Mouse (Mus musculus): Measurements from ENCODE around the gene 5830473C10Rik. TPM values are rescaled to one million over a fixed set of nuclear protein-coding genes. Genes with fewer than 3 reads are reported as not detected.
"Not testable (repeated sequence)": the region's sequence is repeated elsewhere in the genome, so short reads cannot be mapped to it uniquely, and the experiment has no call there.

5830473C10Rik gene
- polyA plus RNA-seq, 1 experiment from 2014 or later: not detected

DNA sequence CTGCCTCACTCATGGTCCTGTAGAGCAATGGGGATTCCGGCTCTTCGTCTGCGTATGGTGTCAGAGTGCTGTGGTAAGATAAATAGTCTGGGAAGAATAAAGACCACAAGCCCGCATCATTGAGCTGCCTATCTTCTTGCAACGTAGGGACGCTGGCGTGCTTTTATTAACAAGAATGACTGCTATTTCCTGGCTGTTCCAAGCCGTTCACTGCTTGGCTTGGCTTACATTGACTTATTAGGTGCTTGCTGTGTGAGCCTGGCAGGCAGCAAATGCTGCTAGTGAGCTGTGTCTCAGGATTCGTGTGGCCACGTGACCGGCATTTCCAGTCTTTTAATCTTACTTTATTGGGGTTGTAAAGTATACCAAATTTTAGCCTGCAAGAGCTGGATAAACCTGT, 48.0 kb downstream of the 5830473C10Rik start:
- H3K4me1 ChIP-seq: no peaks in the 10 kb centered on the region
- H3K27me3 ChIP-seq (ENCODE audit: low read depth, poor library complexity, severe bottlenecking): no peaks in the 10 kb centered on the region
- no peaks in the 10 kb centered on the region for H3K9me3 ChIP-seq (replicated peaks)
- DNase-seq (ENCODE audit: low spot score): no peak
- 79% methylated on average over 11 of the region's 11 CpGs for WGBS
- H3K27ac ChIP-seq (replicated peaks): no peak overlapping the region
- H3K4me3 ChIP-seq: no peak overlapping the region
- no peaks in the 10 kb centered on the region for H3K36me3 ChIP-seq

DNA sequence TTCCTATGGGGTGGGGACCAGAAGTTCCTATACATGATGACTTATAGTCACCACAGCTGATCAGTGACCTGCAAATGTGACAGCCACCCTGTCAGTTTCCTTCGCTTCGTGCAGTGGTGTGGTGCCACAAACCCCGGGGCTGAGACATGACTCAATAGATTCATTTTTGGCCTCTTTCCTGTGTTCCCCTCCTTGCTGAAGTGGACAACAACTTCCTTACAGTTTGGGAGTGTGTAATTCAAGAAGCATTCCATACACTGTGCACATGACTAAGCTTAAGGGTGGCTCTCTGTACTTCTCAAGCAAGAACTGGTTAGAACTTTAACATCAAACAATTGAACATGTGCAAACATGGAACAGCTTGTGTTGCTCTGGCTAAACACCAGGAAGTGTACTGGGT, 50.5 kb downstream of the 5830473C10Rik start:
- H3K4me3 ChIP-seq: no peak overlapping the region
- no peaks in the 10 kb centered on the region for H3K4me1 ChIP-seq
- no peaks in the 10 kb centered on the region for H3K27me3 ChIP-seq (ENCODE audit: low read depth, poor library complexity, severe bottlenecking)
- H3K27ac ChIP-seq (replicated peaks): no peak overlapping the region
- H3K36me3 ChIP-seq: no peaks in the 10 kb centered on the region
- no peak for DNase-seq (ENCODE audit: low spot score)
- no peaks in the 10 kb centered on the region for H3K9me3 ChIP-seq (replicated peaks)
- 90% methylated on average over 3 of the region's 3 CpGs for WGBS

- no peak overlapping the region for H3K27ac ChIP-seq (replicated peaks)
- H3K27me3 ChIP-seq (ENCODE audit: low read depth, poor library complexity, severe bottlenecking): no peaks in the 10 kb centered on the region
- H3K4me3 ChIP-seq: no peak overlapping the region
- no peak for DNase-seq (ENCODE audit: low spot score)
- H3K9me3 ChIP-seq (replicated peaks): no peaks in the 10 kb centered on the region
- H3K4me1 ChIP-seq: no peaks in the 10 kb centered on the region
- H3K36me3 ChIP-seq: no peaks in the 10 kb centered on the region
- 85% methylated on average over 6 of the region's 6 CpGs for WGBS
These were observed 51.2 kb downstream of the 5830473C10Rik start for GRCm38 (mm10) chr5:90611996-90612611.

DNA sequence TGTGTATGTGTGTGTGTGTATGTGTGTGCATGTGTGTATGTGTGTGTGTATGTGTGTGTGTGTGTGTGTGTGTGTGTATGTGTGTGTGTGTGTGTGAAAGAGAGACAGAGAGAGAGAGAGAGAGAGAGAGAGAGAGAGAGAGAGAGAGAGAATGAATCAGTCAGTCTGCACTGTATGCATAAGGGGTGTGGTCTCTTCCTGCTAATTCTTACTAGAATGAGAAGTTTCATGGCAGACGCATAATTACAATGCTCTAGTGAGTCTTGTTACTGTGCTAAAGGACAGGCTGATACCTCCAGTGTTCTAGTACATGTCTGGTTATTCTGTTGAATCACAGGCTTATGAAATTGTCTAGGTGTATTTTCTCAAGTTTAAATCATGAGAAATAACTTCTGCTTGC, 51.8 kb downstream of the 5830473C10Rik start:
- WGBS: 96% methylated on average over 1 of the region's 1 CpGs
- H3K9me3 ChIP-seq (replicated peaks); H3K36me3 ChIP-seq; DNase-seq (ENCODE audit: low spot score); H3K27ac ChIP-seq (replicated peaks); H3K4me1 ChIP-seq; H3K4me3 ChIP-seq; H3K27me3 ChIP-seq (ENCODE audit: low read depth, poor library complexity, severe bottlenecking): not testable (repeated sequence)

- H3K36me3 ChIP-seq: no peaks in the 10 kb centered on the region
- no peak for DNase-seq (ENCODE audit: low spot score)
- no peaks in the 10 kb centered on the region for H3K27me3 ChIP-seq (ENCODE audit: low read depth, poor library complexity, severe bottlenecking)
- no peak overlapping the region for H3K4me3 ChIP-seq
- no peaks in the 10 kb centered on the region for H3K4me1 ChIP-seq
- no peak overlapping the region for H3K27ac ChIP-seq (replicated peaks)
- H3K9me3 ChIP-seq (replicated peaks): no peaks in the 10 kb centered on the region
- 93% methylated on average over 3 of the region's 3 CpGs for WGBS
These were observed 57.0 kb downstream of the 5830473C10Rik start for GRCm38 (mm10) chr5:90617859-90618258.

GRCm38 (mm10) chr5:90621316-90621715, 60.4 kb downstream of the 5830473C10Rik start:
- no peaks in the 10 kb centered on the region for H3K27me3 ChIP-seq (ENCODE audit: low read depth, poor library complexity, severe bottlenecking)
- no peak overlapping the region for H3K4me3 ChIP-seq
- H3K4me1 ChIP-seq: no peaks in the 10 kb centered on the region
- no peak for DNase-seq (ENCODE audit: low spot score)
- no peaks in the 10 kb centered on the region for H3K9me3 ChIP-seq (replicated peaks)
- 93% methylated on average over 2 of the region's 2 CpGs for WGBS
- no peak overlapping the region for H3K27ac ChIP-seq (replicated peaks)
- H3K36me3 ChIP-seq: no peaks in the 10 kb centered on the region

- no peaks in the 10 kb centered on the region for H3K27me3 ChIP-seq (ENCODE audit: low read depth, poor library complexity, severe bottlenecking)
- no peaks in the 10 kb centered on the region for H3K36me3 ChIP-seq
- H3K4me3 ChIP-seq: no peak overlapping the region
- 92% methylated on average over 6 of the region's 6 CpGs for WGBS
- no peak for DNase-seq (ENCODE audit: low spot score)
- H3K27ac ChIP-seq (replicated peaks): no peak overlapping the region
- H3K4me1 ChIP-seq: no peaks in the 10 kb centered on the region
- no peaks in the 10 kb centered on the region for H3K9me3 ChIP-seq (replicated peaks)
These were observed 60.8 kb downstream of the 5830473C10Rik start for GRCm38 (mm10) chr5:90621726-90622125.

- no peak overlapping the region for H3K27ac ChIP-seq (replicated peaks)
- H3K9me3 ChIP-seq (replicated peaks): no peaks in the 10 kb centered on the region
- no peaks in the 10 kb centered on the region for H3K4me1 ChIP-seq
- WGBS: 76% methylated on average over 2 of the region's 2 CpGs
- DNase-seq (ENCODE audit: low spot score): no peak
- no peak overlapping the region for H3K4me3 ChIP-seq
- no peaks in the 10 kb centered on the region for H3K36me3 ChIP-seq
- no peaks in the 10 kb centered on the region for H3K27me3 ChIP-seq (ENCODE audit: low read depth, poor library complexity, severe bottlenecking)
These were observed 62.3 kb downstream of the 5830473C10Rik start for GRCm38 (mm10) chr5:90623209-90623608.

DNA sequence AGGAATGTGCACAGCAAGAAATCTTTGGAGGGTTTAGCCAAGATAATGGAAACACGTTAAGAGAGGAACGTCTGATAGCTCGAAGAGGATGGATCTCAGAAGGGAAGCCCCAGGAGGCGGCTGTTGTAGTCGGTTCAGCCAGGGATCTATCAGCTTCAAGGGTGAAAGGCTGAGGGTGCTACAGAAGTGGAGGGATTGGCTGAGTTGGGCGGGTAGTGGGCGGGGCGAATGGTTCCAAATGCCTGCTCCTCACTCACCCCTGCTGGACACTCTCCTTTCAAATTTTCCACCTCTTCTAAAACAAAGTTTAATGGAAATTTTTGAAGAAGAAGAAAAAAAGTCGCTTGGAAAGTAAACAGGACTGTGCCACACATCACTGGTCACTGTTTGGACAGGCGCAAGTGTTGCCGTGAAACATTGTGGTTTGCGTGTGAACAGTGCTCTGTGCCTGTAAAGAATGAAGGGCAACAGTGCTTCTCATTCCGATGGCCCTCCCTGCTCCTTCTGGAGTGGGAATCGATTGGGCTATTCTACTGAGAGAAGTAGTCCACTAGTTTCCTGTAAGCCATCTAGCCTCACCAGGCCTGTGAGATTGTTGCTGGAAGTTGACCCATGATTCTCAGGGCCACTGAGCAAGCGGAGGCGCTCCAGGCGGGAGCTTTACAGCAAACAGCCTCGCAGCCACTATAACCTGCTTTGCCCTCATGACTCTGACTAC, 64.0 kb downstream of the 5830473C10Rik start:
- Histone ChIP-seq H3K27me3 (ENCODE audit: low read depth, poor library complexity, severe bottlenecking) (no peaks in the 10 kb centered on the region), H3K27ac (replicated peaks) (no peak overlapping the region), H3K4me1 (no peaks in the 10 kb centered on the region), H3K9me3 (replicated peaks) (no peaks in the 10 kb centered on the region), H3K36me3 (no peaks in the 10 kb centered on the region), H3K4me3 (no peak overlapping the region)
- DNase-seq (ENCODE audit: low spot score): no peak
- WGBS: 78% methylated on average over 18 of the region's 18 CpGs

- Histone ChIP-seq H3K36me3 (no peaks in the 10 kb centered on the region), H3K27me3 (ENCODE audit: low read depth, poor library complexity, severe bottlenecking) (no peaks in the 10 kb centered on the region), H3K9me3 (replicated peaks) (no peaks in the 10 kb centered on the region), H3K27ac (replicated peaks) (no peak overlapping the region), H3K4me1 (no peaks in the 10 kb centered on the region), H3K4me3 (no peak overlapping the region)
- DNase-seq (ENCODE audit: low spot score): no peak
- 93% methylated on average over 4 of the region's 4 CpGs for WGBS
These were observed 66.5 kb downstream of the 5830473C10Rik start for GRCm38 (mm10) chr5:90627423-90627822.

DNA sequence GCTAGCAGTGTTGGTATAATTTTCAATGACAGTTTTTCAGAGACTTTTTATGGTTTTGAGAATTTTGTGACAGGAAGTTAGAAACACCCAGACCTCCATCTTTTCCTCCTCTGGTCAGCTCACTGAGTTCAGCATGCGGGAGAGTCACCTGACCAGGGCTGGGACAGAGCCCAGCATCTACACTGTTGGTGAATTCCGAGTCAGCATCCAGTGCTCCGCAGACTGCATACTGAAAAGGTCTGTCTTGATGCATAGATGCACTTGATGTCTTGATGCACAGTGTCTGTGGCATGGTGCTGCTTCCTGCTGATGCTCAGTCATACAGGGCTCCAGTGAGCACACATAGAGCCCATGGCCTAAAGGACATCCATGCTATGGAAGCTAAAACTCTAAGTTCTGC, 67.1 kb downstream of the 5830473C10Rik start:
- Histone ChIP-seq H3K27ac (replicated peaks) (no peak overlapping the region), H3K4me1 (no peaks in the 10 kb centered on the region), H3K9me3 (replicated peaks) (no peaks in the 10 kb centered on the region), H3K4me3 (no peak overlapping the region), H3K36me3 (no peaks in the 10 kb centered on the region), H3K27me3 (ENCODE audit: low read depth, poor library complexity, severe bottlenecking) (no peaks in the 10 kb centered on the region)
- WGBS: 85% methylated on average over 3 of the region's 3 CpGs
- no peak for DNase-seq (ENCODE audit: low spot score)

GRCm38 (mm10) chr5:90628530-90628929, 67.6 kb downstream of the 5830473C10Rik start:
- WGBS: 90% methylated on average over 1 of the region's 1 CpGs
- no peak overlapping the region for H3K4me3 ChIP-seq
- H3K36me3 ChIP-seq: no peaks in the 10 kb centered on the region
- no peaks in the 10 kb centered on the region for H3K9me3 ChIP-seq (replicated peaks)
- no peaks in the 10 kb centered on the region for H3K27me3 ChIP-seq (ENCODE audit: low read depth, poor library complexity, severe bottlenecking)
- no peaks in the 10 kb centered on the region for H3K4me1 ChIP-seq
- H3K27ac ChIP-seq (replicated peaks): no peak overlapping the region
- DNase-seq (ENCODE audit: low spot score): no peak

DNA sequence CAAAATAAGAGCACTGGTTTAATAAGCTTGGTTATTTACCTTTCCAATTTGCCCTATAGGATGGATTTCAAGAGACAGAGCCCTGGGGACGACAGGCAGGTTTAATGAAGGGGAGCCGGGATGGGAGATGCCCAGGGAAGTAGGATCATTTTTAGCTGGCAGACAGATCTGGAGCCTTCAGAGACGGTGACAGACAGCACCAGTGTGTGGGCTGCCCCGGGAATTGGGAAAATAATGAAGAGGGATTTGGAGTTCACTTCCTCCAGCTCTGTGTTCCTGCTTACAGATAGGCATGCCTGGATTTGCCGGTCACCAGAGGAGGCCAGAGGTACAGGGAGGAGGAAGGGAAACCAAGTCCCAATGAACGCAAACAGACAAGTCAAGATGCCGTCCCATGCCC, 74.0 kb downstream of the 5830473C10Rik start:
- WGBS: 86% methylated on average over 7 of the region's 7 CpGs
- no peak for DNase-seq (ENCODE audit: low spot score)
- no peak overlapping the region for H3K4me3 ChIP-seq

More for the DNA sequence above, 74.0 kb downstream of the 5830473C10Rik start:
- no peaks in the 10 kb centered on the region for H3K9me3 ChIP-seq (replicated peaks)
- H3K4me1 ChIP-seq: no peaks in the 10 kb centered on the region; the same call in 1 of the 2 replicates
- no peaks in the 10 kb centered on the region for H3K36me3 ChIP-seq
- no peak overlapping the region for H3K27ac ChIP-seq (replicated peaks)
- H3K27me3 ChIP-seq (ENCODE audit: low read depth, poor library complexity, severe bottlenecking): 0 out of 2 replicates have a peak, but pooled peaks cover 5% of the 10 kb centered on the region
